Mouse (Mus musculus) testis, adult 2 months (tissue): ENCODE measurements around the gene Slit1. TPM values are rescaled to one million over a fixed set of nuclear protein-coding genes. Genes with fewer than 3 reads are reported as not detected.

Experiments
- H3K27ac ChIP-seq: fragments of 200-500 bp; 2 replicates; pipeline ENCODE4 v1.5.1; 2012; ENCODE audit warnings: low read depth, low read length; ENCODE audit not compliant: control insufficient read depth, insufficient read depth
- H3K27me3 ChIP-seq: fragments of 200-500 bp; 2 replicates; pipeline ENCODE4 v1.6.1; 2012; ENCODE audit warnings: mild to moderate bottlenecking, low read length, moderate library complexity; ENCODE audit not compliant: control insufficient read depth, insufficient read depth
- H3K36me3 ChIP-seq: fragments of 200-500 bp; 2 replicates; pipeline ENCODE4 v1.6.1; 2012; ENCODE audit warnings: mild to moderate bottlenecking, low read length; ENCODE audit not compliant: control insufficient read depth, insufficient read depth
- H3K4me1 ChIP-seq: fragments of 200-500 bp; 2 replicates; pipeline ENCODE4 v1.6.1; 2012; ENCODE audit warnings: low read length; ENCODE audit not compliant: control insufficient read depth, insufficient read depth
- H3K4me3 ChIP-seq: fragments of 200-500 bp; 2 replicates; pipeline ENCODE4 v1.5.1; 2012; ENCODE audit warnings: low read depth, mild to moderate bottlenecking, low read length, moderate library complexity, mixed read lengths; ENCODE audit not compliant: control insufficient read depth
- CTCF ChIP-seq: fragments of 200-500 bp; IDR thresholded peaks from 2 replicates; pipeline ENCODE4 v1.5.1; 2012; ENCODE audit warnings: low read depth, mild to moderate bottlenecking, inconsistent platforms, low read length, moderate library complexity; ENCODE audit not compliant: control insufficient read depth, insufficient read depth, insufficient replicate concordance
- POLR2A ChIP-seq: fragments of 200-500 bp; IDR thresholded peaks from 2 replicates; pipeline ENCODE4 v1.6.1; 2012; ENCODE audit warnings: low read depth, mild to moderate bottlenecking, inconsistent platforms, low read length, moderate library complexity; ENCODE audit not compliant: control insufficient read depth
- polyA plus RNA-seq: library from polyadenylated mRNA; depleted of rRNA; stranded (reverse); fragments of >200 nt; gene quantifications from 2 replicates; pipeline ENCODE4 v1.2.3, GENCODE M21; 2012

Gene Slit1
- polyA plus RNA-seq, 1 experiment, result 9.6 TPM

- Histone ChIP-seq H3K4me1 (peaks cover 3% of the 10 kb centered on the region; the same call in 1 of the 2 replicates), H3K36me3 (no peaks in the 10 kb centered on the region), H3K27ac (no peak overlapping the region)
These were observed 65.9 kb downstream of the Slit1 start for GRCm38 (mm10) chr19:41677575-41677974.

GRCm38 (mm10) chr19:41675583-41675982, 67.9 kb downstream of the Slit1 start:
- H3K36me3 ChIP-seq, result no peaks in the 10 kb centered on the region
- H3K27ac ChIP-seq, result no peak overlapping the region
- peaks cover 3% of the 10 kb centered on the region; the same call in 1 of the 2 replicates for H3K4me1 ChIP-seq
- TF ChIP-seq CTCF, result no peak
- no peak for TF ChIP-seq POLR2A
- no peaks in the 10 kb centered on the region for H3K27me3 ChIP-seq
- H3K4me3 ChIP-seq, result no peak overlapping the region

More at GRCm38 (mm10) chr19:41677575-41677974, 65.9 kb downstream of the Slit1 start:
- TF ChIP-seq POLR2A (no peak), CTCF (no peak)
- Histone ChIP-seq H3K4me3 (no peak overlapping the region), H3K27me3 (no peaks in the 10 kb centered on the region)

DNA sequence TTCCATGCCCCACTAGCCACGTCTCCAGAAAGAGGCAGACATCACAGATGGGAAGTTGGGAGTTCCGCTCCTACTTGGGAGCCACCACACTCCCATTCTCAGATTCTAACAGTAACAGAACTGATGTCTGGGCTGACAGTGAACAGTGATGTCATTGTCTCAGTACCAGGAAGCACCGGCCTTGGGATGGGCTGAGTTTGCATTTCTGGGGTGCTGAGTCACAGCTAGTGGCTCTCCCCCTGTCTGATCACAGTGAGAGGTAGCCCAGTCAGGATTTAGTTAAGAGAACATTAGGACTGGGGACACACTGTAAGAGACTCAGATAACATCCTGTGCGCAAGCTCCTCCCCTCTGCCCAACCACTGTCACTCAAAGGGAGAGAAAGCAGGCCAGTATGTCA, 69.1 kb downstream of the Slit1 start:
- H3K4me1 ChIP-seq, result peaks cover 3% of the 10 kb centered on the region; the same call in 1 of the 2 replicates

DNA sequence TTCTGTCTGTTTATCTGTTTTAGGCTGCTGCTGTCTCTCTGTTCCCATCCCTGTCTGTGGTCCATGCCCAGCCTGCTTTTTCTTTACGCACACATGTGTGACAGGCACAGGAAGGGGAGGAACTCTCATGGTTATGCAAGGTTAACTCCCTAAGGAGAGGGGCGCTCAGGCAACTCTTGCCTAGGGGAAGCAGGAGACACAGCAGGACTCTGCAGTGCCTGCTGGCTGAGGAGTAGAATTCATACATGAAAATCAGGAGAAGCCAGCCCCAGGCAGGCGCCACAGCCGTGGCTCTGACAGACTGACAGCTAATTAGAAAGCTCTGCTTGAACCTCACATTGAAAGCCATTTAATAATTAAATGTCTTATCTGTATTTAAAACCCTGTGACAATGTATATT, 70.6 kb downstream of the Slit1 start:
- no peak overlapping the region for H3K27ac ChIP-seq
- no peak overlapping the region for H3K4me3 ChIP-seq
- H3K27me3 ChIP-seq, result no peaks in the 10 kb centered on the region
- no peak for TF ChIP-seq CTCF
- TF ChIP-seq POLR2A, result no peak
- H3K36me3 ChIP-seq, result no peaks in the 10 kb centered on the region
- H3K4me1 ChIP-seq, result peaks cover 3% of the 10 kb centered on the region; the same call in 1 of the 2 replicates

More for the DNA sequence above, 69.1 kb downstream of the Slit1 start:
- Histone ChIP-seq H3K36me3 (no peaks in the 10 kb centered on the region), H3K27me3 (no peaks in the 10 kb centered on the region), H3K4me3 (no peak overlapping the region), H3K27ac (no peak overlapping the region)
- TF ChIP-seq CTCF (no peak), POLR2A (no peak)

- Histone ChIP-seq H3K36me3 (no peaks in the 10 kb centered on the region), H3K4me3 (no peak overlapping the region), H3K4me1 (peaks cover 3% of the 10 kb centered on the region; the same call in 1 of the 2 replicates), H3K27ac (no peak overlapping the region), H3K27me3 (no peaks in the 10 kb centered on the region)
- TF ChIP-seq POLR2A (no peak), CTCF (no peak)
These were observed 72.5 kb downstream of the Slit1 start for GRCm38 (mm10) chr19:41670931-41671330.

GRCm38 (mm10) chr19:41670473-41670872, 73.0 kb downstream of the Slit1 start:
- TF ChIP-seq CTCF, result no peak
- TF ChIP-seq POLR2A, result no peak
- Histone ChIP-seq H3K4me3 (no peak overlapping the region), H3K27me3 (no peaks in the 10 kb centered on the region), H3K36me3 (no peaks in the 10 kb centered on the region), H3K4me1 (peaks cover 3% of the 10 kb centered on the region), H3K27ac (no peak overlapping the region)

GRCm38 (mm10) chr19:41669747-41670342, 73.6 kb downstream of the Slit1 start:
- H3K36me3 ChIP-seq, result no peaks in the 10 kb centered on the region
- TF ChIP-seq CTCF (no peak), POLR2A (no peak)
- no peak overlapping the region for H3K4me3 ChIP-seq
- H3K27me3 ChIP-seq, result no peaks in the 10 kb centered on the region
- H3K4me1 ChIP-seq, result peaks cover 3% of the 10 kb centered on the region
- no peak overlapping the region for H3K27ac ChIP-seq

GRCm38 (mm10) chr19:41667591-41667990, 75.9 kb downstream of the Slit1 start:
- H3K36me3 ChIP-seq, result no peaks in the 10 kb centered on the region
- H3K27me3 ChIP-seq, result no peaks in the 10 kb centered on the region
- H3K4me1 ChIP-seq, result peaks cover 2% of the 10 kb centered on the region; the same call in 1 of the 2 replicates
- no peak overlapping the region for H3K27ac ChIP-seq
- H3K4me3 ChIP-seq, result no peak overlapping the region
- no peak for TF ChIP-seq POLR2A
